Comparison of ENCODE assay signal across 13 mouse cellular contexts in genomic region chr7:136212492-136212891, GRCm38 (mm10).
DNase-seq lines count a peak whose midpoint lies in the region; ATAC-seq and TF ChIP-seq lines count a peak whose summit lies in the region.
"Had no signal": no experiment of that assay in that cellular context is flagged by ENCODE, and none has a peak within 500 bp of the region (broad histone marks: within the 10 kb centered on the region; RNA-seq: fewer than 3 reads in every experiment).

No protein-coding gene starts in this region.

- H3K36me3 ChIP-seq in heart, embryonic 10.5 days, result no peaks in the 10 kb centered on the region
- H3K36me3 ChIP-seq in limb, embryonic 14.5 days (ENCODE audit: control insufficient read depth, insufficient read depth, low read length), result no peaks in the 10 kb centered on the region

- no peak for TF ChIP-seq POLR2A in limb, embryonic 14.5 days (IDR thresholded peaks at IDR 0.05; ENCODE audit: borderline replicate concordance, extremely low read depth, insufficient read depth, insufficient read length)

- H3K9me3 ChIP-seq in heart, embryonic 10.5 days, result no peaks in the 10 kb centered on the region
- H3K9me3 ChIP-seq in limb, embryonic 14.5 days (ENCODE audit: control insufficient read depth, low read length), result no peaks in the 10 kb centered on the region

- H3K4me2 ChIP-seq in limb, embryonic 14.5 days (replicated peaks; ENCODE audit: low read depth, low read length, severe bottlenecking), result no peak overlapping the region

- peak; percentile 96 for DNase-seq in heart, adult 11 months
- no peak for DNase-seq in heart, embryonic 10.5 days (ENCODE audit: low spot score)
- peak; percentile 2 for DNase-seq in lung, postnatal 36 days
- DNase-seq in lung, adult 18-20 months, result no peak
- DNase-seq in heart, adult 9 months (ENCODE audit: low spot score in 2 of 2), result peak; percentile 67 to 72
- peak; percentile 66 for DNase-seq in limb, embryonic 14.5 days (ENCODE audit: low spot score)
- no peak for DNase-seq in thymus, postnatal 25 days
- no peak for DNase-seq in adrenal gland, postnatal 25 days

- peaks cover 12% of the 10 kb centered on the region for H3K4me1 ChIP-seq in heart, embryonic 10.5 days
- H3K4me1 ChIP-seq in limb, embryonic 14.5 days (ENCODE audit: control insufficient read depth, insufficient read depth, low read length), result peaks cover 39% of the 10 kb centered on the region
- H3K4me1 ChIP-seq: megakaryocyte, embryonic 14.5 days had no signal

- H3K9ac ChIP-seq in limb, embryonic 14.5 days (ENCODE audit: low read depth, low read length, severe bottlenecking), result no peak overlapping the region

- H3K27ac ChIP-seq in heart, embryonic 10.5 days, result no peak overlapping the region
- 0 out of 2 replicates have a peak overlapping the region, but pooled peaks have one; percentile 74 for H3K27ac ChIP-seq in limb, embryonic 14.5 days (replicated peaks; ENCODE audit: low read depth, low read length)
- H3K27ac ChIP-seq: kidney, postnatal 0 days; left cerebral cortex, adult 2 months had no signal

- peaks cover 44% of the 10 kb centered on the region for H3K27me3 ChIP-seq in heart, embryonic 10.5 days (ENCODE audit: insufficient read depth, poor library complexity, severe bottlenecking)
- H3K27me3 ChIP-seq in limb, embryonic 14.5 days (ENCODE audit: control insufficient read depth, insufficient read depth, low read length), result peaks cover 16% of the 10 kb centered on the region
- H3K27me3 ChIP-seq: megakaryocyte, embryonic 14.5 days had no signal

- H3K4me3 ChIP-seq in heart, embryonic 10.5 days, result no peak overlapping the region
- no peak overlapping the region for H3K4me3 ChIP-seq in limb, embryonic 14.5 days (replicated peaks; ENCODE audit: low read length)
- H3K4me3 ChIP-seq: erythroblast, embryonic 14.5 days; left cerebral cortex, adult 2 months; megakaryocyte, embryonic 14.5 days had no signal

- ATAC-seq in limb, embryonic 14.5 days (ENCODE audit: low FRiP score, low read depth), result peak; percentile 41; the same call in 1 of the 2 replicates
- ATAC-seq: CD4-positive, CD25-positive, alpha-beta regulatory T cell, adult 4 months had no signal

- 38% methylated on average over 8 of the region's 8 CpGs for WGBS in heart, embryonic 10.5 days
- 15% methylated on average over 8 of the region's 8 CpGs for WGBS in limb, embryonic 14.5 days

Comparison
In these comparisons a context has a peak if more than half of its experiments do, and no peak if none do; other contexts are left out.
1. DNase-seq: peak in heart, adult 11 months (single experiment), lung, postnatal 36 days (single experiment), heart, adult 9 months (2 of 2) and limb, embryonic 14.5 days (single experiment); none in heart, embryonic 10.5 days (single experiment), lung, adult 18-20 months (0 of 2), thymus, postnatal 25 days (single experiment) and adrenal gland, postnatal 25 days (single experiment).